Mouse (Mus musculus): ENCODE measurements around the gene Rnaseh2c.
A peak's percentile ranks its signal among the peaks of the same experiment; 100 is the strongest.

Gene Rnaseh2c

GRCm38 (mm10) chr19:5632120-5632519, 30.4 kb downstream of the Rnaseh2c start:
- no peak for DNase-seq (ENCODE audit: low read depth, low spot score)

DNA sequence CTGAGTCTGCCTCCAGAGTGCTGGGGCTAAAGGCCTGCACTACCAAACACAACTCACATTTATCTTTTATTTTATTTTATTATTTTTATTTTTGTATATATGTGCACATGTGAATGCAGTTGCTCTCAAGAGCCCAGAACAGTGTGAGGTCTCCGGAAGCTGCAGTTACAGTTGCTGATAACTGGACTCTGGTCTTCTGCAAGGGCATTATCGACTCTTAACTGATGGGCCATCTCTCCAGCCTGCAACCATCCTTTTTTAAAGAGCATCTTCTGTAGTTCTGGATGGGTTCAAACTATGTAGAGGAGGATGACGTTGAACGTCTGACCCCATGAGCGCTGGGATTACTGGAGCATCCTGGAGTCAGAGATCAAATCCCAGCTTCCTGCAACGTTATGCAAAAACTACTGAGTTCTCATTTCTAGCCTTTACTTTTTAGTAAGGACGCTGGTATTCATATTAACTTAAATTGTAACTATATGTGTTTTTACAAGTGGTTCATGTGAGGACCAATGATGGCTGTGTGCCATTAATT, 34.4 kb downstream of the Rnaseh2c start:
- DNase-seq (ENCODE audit: low read depth, low spot score) = no peak

- DNase-seq (ENCODE audit: low read depth, low spot score) = no peak
These were observed 34.9 kb downstream of the Rnaseh2c start for GRCm38 (mm10) chr19:5636571-5637041.

GRCm38 (mm10) chr19:5637069-5638047, 35.7 kb downstream of the Rnaseh2c start, which contains the start of gene Rela:
TSS of gene Rela (plus strand) at chr19:5637483.
- peak; percentile 82 for DNase-seq (ENCODE audit: low read depth, low spot score)

DNA sequence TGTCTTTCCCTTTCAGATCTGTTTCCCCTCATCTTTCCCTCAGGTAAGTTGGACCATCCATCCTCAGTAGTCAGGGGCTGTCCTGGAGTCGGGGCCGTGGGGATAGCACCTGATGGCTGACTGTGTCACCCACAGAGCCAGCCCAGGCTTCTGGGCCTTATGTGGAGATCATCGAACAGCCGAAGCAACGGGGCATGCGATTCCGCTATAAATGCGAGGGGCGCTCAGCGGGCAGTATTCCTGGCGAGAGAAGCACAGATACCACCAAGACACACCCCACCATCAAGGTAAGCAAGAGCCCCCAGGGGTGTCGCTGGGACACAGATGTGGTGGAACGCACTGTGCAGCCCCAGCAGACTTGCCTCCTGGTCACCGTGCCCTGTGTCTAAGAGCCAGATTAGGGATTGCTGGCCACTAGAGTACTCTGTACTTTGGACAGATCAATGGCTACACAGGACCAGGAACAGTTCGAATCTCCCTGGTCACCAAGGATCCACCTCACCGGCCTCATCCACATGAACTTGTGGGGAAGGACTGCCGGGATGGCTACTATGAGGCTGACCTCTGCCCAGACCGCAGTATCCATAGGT, 36.8 kb downstream of the Rnaseh2c start:
- DNase-seq (ENCODE audit: low read depth, low spot score) = no peak

GRCm38 (mm10) chr19:5640339-5640738, 38.7 kb downstream of the Rnaseh2c start:
- DNase-seq (ENCODE audit: low read depth, low spot score) = no peak

GRCm38 (mm10) chr19:5641021-5641420, 39.3 kb downstream of the Rnaseh2c start:
- DNase-seq (ENCODE audit: low read depth, low spot score) = no peak

- no peak for DNase-seq (ENCODE audit: low read depth, low spot score)
These were observed 40.0 kb downstream of the Rnaseh2c start for GRCm38 (mm10) chr19:5641641-5642040.

DNA sequence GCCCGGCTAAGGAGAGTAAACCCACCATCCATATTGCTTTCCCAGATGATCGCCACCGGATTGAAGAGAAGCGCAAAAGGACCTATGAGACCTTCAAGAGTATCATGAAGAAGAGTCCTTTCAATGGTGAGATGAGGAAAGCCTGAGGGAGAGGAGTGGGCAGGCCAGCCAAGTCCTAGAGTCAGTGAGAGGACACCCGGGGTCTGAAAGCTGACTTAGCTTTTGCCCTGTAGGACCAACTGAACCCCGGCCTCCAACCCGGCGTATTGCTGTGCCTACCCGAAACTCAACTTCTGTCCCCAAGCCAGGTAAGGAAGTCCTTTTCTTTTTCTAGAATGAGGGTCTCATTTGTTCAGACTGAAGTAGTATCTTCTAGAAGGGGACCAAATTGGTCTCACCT, 43.6 kb downstream of the Rnaseh2c start:
- DNase-seq (ENCODE audit: low read depth, low spot score) = no peak

GRCm38 (mm10) chr19:5646731-5647330, 45.2 kb downstream of the Rnaseh2c start:
- no peak for DNase-seq (ENCODE audit: low read depth, low spot score)

DNA sequence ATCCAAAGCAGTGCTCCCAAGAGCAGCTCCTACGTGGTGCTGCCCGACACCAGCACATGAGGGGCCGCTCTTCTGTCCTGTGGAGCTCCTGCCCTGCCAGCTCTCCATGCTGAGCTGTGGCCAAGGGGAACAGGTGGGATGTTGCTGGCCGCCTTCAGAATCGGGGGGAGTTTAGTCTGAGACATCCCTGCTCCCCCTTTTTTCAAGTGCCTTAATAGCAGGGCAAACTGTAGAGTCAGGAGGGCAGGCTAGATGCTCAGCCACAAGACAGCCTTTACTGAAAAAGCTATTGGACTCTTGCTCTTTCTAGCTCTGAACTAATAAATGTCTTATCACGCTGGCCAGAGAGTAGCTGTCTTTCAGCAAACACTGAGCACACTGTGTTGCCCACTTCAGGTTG, 46.1 kb downstream of the Rnaseh2c start:
- DNase-seq (ENCODE audit: low read depth, low spot score) = no peak

DNA sequence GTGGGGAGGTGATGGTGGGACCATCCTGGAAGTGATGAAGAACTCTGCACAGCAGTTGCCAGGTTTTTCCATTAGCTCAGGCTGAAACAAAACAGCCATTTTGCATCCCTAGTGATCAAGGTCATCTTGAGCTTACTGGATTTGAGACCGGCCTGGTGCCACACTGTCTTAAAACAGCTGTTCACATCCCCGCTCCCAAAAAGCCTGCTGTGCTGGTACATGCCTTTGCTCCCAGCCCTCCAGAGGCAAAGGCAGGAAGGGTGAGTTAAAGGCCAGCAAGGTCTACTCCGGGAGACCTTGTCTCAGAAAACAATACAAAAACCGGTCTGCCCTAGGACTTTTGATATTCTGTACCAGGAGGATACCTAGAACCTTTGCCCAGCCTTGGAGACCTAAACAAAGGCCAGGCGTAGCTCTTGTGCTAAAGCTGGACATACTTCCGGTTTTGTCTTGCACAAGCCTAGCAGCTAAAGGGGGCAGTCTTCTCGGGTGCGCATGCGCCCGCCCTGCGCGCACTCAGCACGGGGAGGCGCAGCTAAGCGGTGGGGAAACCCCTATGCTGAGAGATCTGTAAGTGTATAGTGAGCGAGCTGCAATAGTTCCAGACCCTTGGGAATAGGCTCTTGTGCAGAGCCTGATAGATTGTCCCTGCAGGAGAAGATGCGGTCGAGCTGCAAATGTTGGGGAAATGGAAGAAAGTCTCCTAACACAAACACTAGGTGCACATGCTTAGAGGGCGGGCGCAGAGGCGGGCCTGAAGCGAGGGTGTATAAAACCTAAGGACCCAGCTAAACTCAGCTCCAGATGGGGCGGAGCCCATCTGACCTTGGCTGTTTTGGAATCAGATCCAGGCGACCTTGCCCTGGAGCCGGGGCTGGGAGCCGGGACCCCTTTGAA, 47.0 kb downstream of the Rnaseh2c start:
- DNase-seq (ENCODE audit: low read depth, low spot score) = peak; percentile 85

- DNase-seq (ENCODE audit: low read depth, low spot score) = no peak
These were observed 47.6 kb downstream of the Rnaseh2c start for GRCm38 (mm10) chr19:5649298-5649741.

GRCm38 (mm10) chr19:5651502-5652274, 50.0 kb downstream of the Rnaseh2c start:
- DNase-seq (ENCODE audit: low read depth, low spot score) = no peak

- no peak for DNase-seq (ENCODE audit: low read depth, low spot score)
These were observed 50.9 kb downstream of the Rnaseh2c start for GRCm38 (mm10) chr19:5652570-5652969.

DNA sequence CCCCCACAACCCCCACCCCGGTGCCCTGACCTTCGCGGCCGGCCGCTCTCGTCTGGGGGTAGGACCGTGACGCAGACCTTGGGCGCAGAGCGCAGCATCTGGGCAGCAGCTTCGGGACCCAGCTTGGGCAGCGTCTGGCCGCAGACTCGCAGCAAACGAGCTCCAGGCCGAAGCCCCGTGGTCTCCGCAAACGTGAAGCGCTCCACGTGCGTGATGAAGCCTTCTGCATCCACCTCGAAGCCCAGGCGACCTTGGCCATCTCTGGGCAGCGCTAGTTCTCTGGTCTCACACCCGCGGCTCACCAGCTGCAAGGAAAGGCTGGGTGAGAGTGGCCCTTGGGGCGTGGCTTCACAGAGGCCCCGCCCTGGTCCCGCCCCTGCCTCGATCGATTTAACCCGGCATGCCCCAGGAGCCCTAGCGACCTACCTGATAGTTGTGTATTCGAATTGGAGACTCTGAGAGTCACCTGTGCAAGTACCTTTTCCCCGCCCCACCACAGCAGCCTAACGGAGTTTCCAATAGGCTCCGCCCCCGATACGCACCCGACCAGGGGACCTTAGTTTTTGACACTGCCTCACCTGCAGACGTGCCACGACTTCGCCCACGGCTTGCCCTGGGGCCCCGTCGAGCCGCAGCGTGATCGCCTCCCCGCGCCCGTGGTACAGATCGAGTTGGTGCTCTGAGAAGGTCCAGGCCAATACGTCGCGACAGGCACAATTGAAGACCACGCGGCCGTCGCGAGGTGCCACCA, 52.5 kb downstream of the Rnaseh2c start:
- peak; percentile 51 for DNase-seq (ENCODE audit: low read depth, low spot score)

DNA sequence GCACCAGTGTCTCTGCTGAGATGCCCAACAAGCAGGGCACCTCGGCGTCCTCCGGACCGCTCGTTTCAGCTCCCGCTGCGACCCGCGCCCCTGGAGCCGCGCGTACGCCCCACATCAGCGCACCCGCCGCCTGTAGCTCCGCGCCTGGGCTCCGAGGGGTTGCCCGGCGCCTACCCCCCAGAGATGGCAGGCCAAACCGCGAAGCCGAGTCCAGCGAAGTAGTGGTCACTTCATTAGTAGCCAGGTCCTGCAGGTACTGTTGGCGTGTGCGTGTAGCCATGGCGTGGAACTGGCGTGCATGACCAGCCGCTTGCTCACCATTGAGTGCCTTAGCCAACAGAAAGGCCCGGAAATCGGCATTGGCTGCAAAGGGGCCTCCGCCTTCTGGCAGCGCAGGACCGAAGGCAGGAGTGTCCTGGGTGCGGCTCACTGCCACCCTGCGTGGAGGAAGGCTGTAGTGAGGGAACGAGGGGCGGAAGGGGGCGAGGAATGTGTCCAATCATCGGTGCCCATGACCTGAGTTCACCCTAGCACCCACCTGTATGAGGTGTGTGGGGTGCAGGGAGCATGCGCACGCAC, 53.1 kb downstream of the Rnaseh2c start:
- no peak for DNase-seq (ENCODE audit: low read depth, low spot score)

Data from mesoderm, embryonic 11.5 days (tissue).